Mouse (Mus musculus) forebrain, postnatal 0 days (tissue): Measurements from ENCODE around the gene Ttc16. TPM values are rescaled to one million over a fixed set of nuclear protein-coding genes. Genes with fewer than 3 reads are reported as not detected.

Experiments
- ATAC-seq: fragments of 200-750 bp; cut with Nextera tagmentation; 2 replicates; pipeline ENCODE4 v1.8.0; 2017; ENCODE audit warnings: mild to moderate bottlenecking, moderate library complexity
- DNase-seq: peaks from one replicate; pipeline ENCODE4 v3.0.0-alpha.2; 2015
- H3K27ac ChIP-seq: fragments of 300-500 bp; sonication (generic); 2 replicates; pipeline ENCODE4 v1.5.1; 2014; ENCODE audit warnings: low read depth, mild to moderate bottlenecking, antibody characterized with exemption, low read length, moderate library complexity, mixed read lengths
- H3K27me3 ChIP-seq: fragments of 300-500 bp; sonication (generic); 2 replicates; pipeline ENCODE4 v1.6.1; 2014; ENCODE audit warnings: mild to moderate bottlenecking, low read length, mixed read lengths; ENCODE audit not compliant: insufficient read depth
- H3K36me3 ChIP-seq: fragments of 300-500 bp; sonication (generic); 2 replicates; pipeline ENCODE4 v1.6.1; 2014; ENCODE audit warnings: mild to moderate bottlenecking, moderate library complexity; ENCODE audit not compliant: insufficient read depth
- H3K4me1 ChIP-seq: fragments of 300-500 bp; sonication (generic); 2 replicates; pipeline ENCODE4 v1.6.1; 2014; ENCODE audit warnings: antibody characterized with exemption; ENCODE audit not compliant: insufficient read depth
- H3K4me2 ChIP-seq: fragments of 300-500 bp; sonication (generic); 2 replicates; pipeline ENCODE4 v1.6.1; 2014; ENCODE audit warnings: low read depth, mild to moderate bottlenecking, moderate library complexity
- H3K4me3 ChIP-seq: fragments of 300-500 bp; sonication (generic); 2 replicates; pipeline ENCODE4 v1.5.1; 2014; ENCODE audit warnings: low read depth, low read length, mixed read lengths
- H3K9ac ChIP-seq: fragments of 300-500 bp; sonication (generic); 2 replicates; pipeline ENCODE4 v1.6.1; 2014; ENCODE audit warnings: mild to moderate bottlenecking
- H3K9me3 ChIP-seq: fragments of 300-500 bp; sonication (generic); 2 replicates; pipeline ENCODE4 v1.6.1; 2016; ENCODE audit warnings: low read length
- CTCF ChIP-seq: sonication (generic); IDR thresholded peaks from 2 replicates; pipeline ENCODE4 v1.5.1; 2016; ENCODE audit warnings: antibody characterized with exemption, control low read depth, low read depth
- WGBS: fragments of 180-500 bp; shearing (Covaris S2); extraction: QIAGEN DNeasy Blood & Tissue Kit; methylation state at CpG from one replicate; pipeline ENCODE4 v1.1.7; 2014; 5-methylcytosine and 5-hydroxymethylcytosine counted together
- polyA plus RNA-seq: library from polyadenylated mRNA; unstranded; fragments of >200 nt; fragmentation: Nextera tagmentation; extraction: Ambion mirVana; gene quantifications from 2 replicates; pipeline ENCODE4 v1.2.1, GENCODE M21; 2015
- total RNA-seq: library from RNA; depleted of rRNA; stranded (reverse); fragments of >200 nt; gene quantifications from 2 replicates; pipeline ENCODE4 v1.2.3, GENCODE M21; 2014

Ttc16 gene
- total and polyA plus RNA-seq, 2 experiments from 2014 or later = 1.00 to 1.2 TPM

- H3K4me3 ChIP-seq = no peak overlapping the region
- H3K36me3 ChIP-seq = peaks cover 94% of the 10 kb centered on the region
- ATAC-seq = no peak
- no peak overlapping the region for H3K4me2 ChIP-seq
- no peak for DNase-seq
- H3K4me1 ChIP-seq = no peaks in the 10 kb centered on the region
- no peak overlapping the region for H3K27ac ChIP-seq
- no peak overlapping the region for H3K9ac ChIP-seq
- H3K27me3 ChIP-seq = no peaks in the 10 kb centered on the region
- H3K9me3 ChIP-seq = no peaks in the 10 kb centered on the region
- 0 out of 2 replicates have a peak, but pooled peaks have one; percentile 13 for TF ChIP-seq CTCF
- 73% methylated on average over 7 of the region's 7 CpGs for WGBS
Observed at GRCm38 (mm10) chr2:32750199-32750598, 25.2 kb downstream of the Ttc16 start.

GRCm38 (mm10) chr2:32749082-32749481 lies 26.4 kb downstream of the Ttc16 start:
- no peak for ATAC-seq
- no peaks in the 10 kb centered on the region for H3K27me3 ChIP-seq
- no peak for DNase-seq
- no peak overlapping the region for H3K4me2 ChIP-seq
- 87% methylated on average over 16 of the region's 16 CpGs for whole genome bisulfite sequencing
- H3K36me3 ChIP-seq = peaks cover 94% of the 10 kb centered on the region
- H3K4me3 ChIP-seq = no peak overlapping the region
- H3K9me3 ChIP-seq = no peaks in the 10 kb centered on the region
- H3K4me1 ChIP-seq = no peaks in the 10 kb centered on the region
- H3K9ac ChIP-seq = no peak overlapping the region
- H3K27ac ChIP-seq = no peak overlapping the region
- TF ChIP-seq CTCF = no peak

- WGBS = 73% methylated on average over 15 of the region's 15 CpGs
- Histone ChIP-seq H3K9ac (no peak overlapping the region), H3K4me3 (no peak overlapping the region), H3K27me3 (no peaks in the 10 kb centered on the region), H3K9me3 (no peaks in the 10 kb centered on the region), H3K36me3 (peaks cover 50% of the 10 kb centered on the region), H3K4me2 (no peak overlapping the region), H3K27ac (no peak overlapping the region), H3K4me1 (peaks cover 8% of the 10 kb centered on the region; the same call in 1 of the 2 replicates)
- ATAC-seq (no peak), DNase-seq (no peak)
- no peak for TF ChIP-seq CTCF
Observed at GRCm38 (mm10) chr2:32744272-32744982, 31.0 kb downstream of the Ttc16 start.

GRCm38 (mm10) chr2:32742173-32742531 lies 33.3 kb downstream of the Ttc16 start:
- 8% methylated on average over 18 of the region's 18 CpGs for WGBS
- peak overlapping the region; percentile 86 for H3K27ac ChIP-seq
- H3K4me3 ChIP-seq = peak overlapping the region; percentile 89
- peak overlapping the region; percentile 92 for H3K9ac ChIP-seq
- no peaks in the 10 kb centered on the region for H3K9me3 ChIP-seq
- H3K4me1 ChIP-seq = peaks cover 8% of the 10 kb centered on the region; the same call in 1 of the 2 replicates
- ATAC-seq = peak; percentile 97
- DNase-seq = peak; percentile 95
- peaks cover 31% of the 10 kb centered on the region for H3K36me3 ChIP-seq
- H3K27me3 ChIP-seq = no peaks in the 10 kb centered on the region
- TF ChIP-seq CTCF = 0 out of 2 replicates have a peak, but pooled peaks have one; percentile 1
- H3K4me2 ChIP-seq = peak overlapping the region; percentile 72

- TF ChIP-seq CTCF = no peak
- peak overlapping the region; percentile 86 for H3K27ac ChIP-seq
- peak; percentile 52 for ATAC-seq
- H3K9me3 ChIP-seq = no peaks in the 10 kb centered on the region
- H3K4me2 ChIP-seq = peak overlapping the region; percentile 72
- peak overlapping the region; percentile 89 for H3K4me3 ChIP-seq
- peak overlapping the region; percentile 92 for H3K9ac ChIP-seq
- H3K4me1 ChIP-seq = peaks cover 8% of the 10 kb centered on the region; the same call in 1 of the 2 replicates
- H3K27me3 ChIP-seq = no peaks in the 10 kb centered on the region
- WGBS = 11% methylated on average over 57 of the region's 58 CpGs
- peaks cover 25% of the 10 kb centered on the region for H3K36me3 ChIP-seq
- DNase-seq = peak; percentile 82
Observed at GRCm38 (mm10) chr2:32741273-32742172, 33.9 kb downstream of the Ttc16 start.

GRCm38 (mm10) chr2:32740916-32741272 lies 34.5 kb downstream of the Ttc16 start, which contains the start of gene 6330409D20Rik:
TSS of gene 6330409D20Rik (minus strand) at chr2:32741016.
- Histone ChIP-seq H3K36me3 (peaks cover 18% of the 10 kb centered on the region), H3K27ac (peak within 1 kb of the TSS; percentile 86), H3K9ac (peak within 1 kb of the TSS; percentile 92), H3K9me3 (no peaks in the 10 kb centered on the region), H3K27me3 (no peaks in the 10 kb centered on the region), H3K4me1 (peaks cover 8% of the 10 kb centered on the region; the same call in 1 of the 2 replicates), H3K4me2 (peak within 1 kb of the TSS; percentile 72), H3K4me3 (peak within 1 kb of the TSS; percentile 89)
- 9% methylated on average over 11 of the region's 11 CpGs for WGBS
- no peak for TF ChIP-seq CTCF
- DNase-seq (no peak), ATAC-seq (no peak)
